Mouse (Mus musculus) kidney, adult 2 months (tissue): ENCODE results near the gene Man2a1.

ENCODE experiments used
- CTCF ChIP-seq: fragments of 200-500 bp; conservative IDR thresholded peaks from 2 replicates; pipeline ENCODE4 v1.5.1; 2011; ENCODE audit warnings: low read depth, mild to moderate bottlenecking, control low read depth, low read length, moderate library complexity, mixed read lengths; ENCODE audit not compliant: insufficient read depth, insufficient read length
- POLR2A ChIP-seq: fragments of 200-500 bp; IDR thresholded peaks from one replicate; pipeline ENCODE4 v1.6.1; 2011; ENCODE audit warnings: low read depth, low read length, control low read depth

- TF ChIP-seq CTCF = no peak
- no peak for TF ChIP-seq POLR2A
Observed at GRCm38 (mm10) chr17:64666518-64666917, 66.0 kb downstream of the Man2a1 start.
